Mouse (Mus musculus) bone marrow macrophage, adult 2 months (primary cell): ENCODE results near the gene Tmem167b. TPM values are rescaled to one million over a fixed set of nuclear protein-coding genes. Genes with fewer than 3 reads are reported as not detected.

Experiments
- H3K27ac ChIP-seq: 2 replicates; pipeline ENCODE4 v1.5.1; 2012; ENCODE audit warnings: low read depth, low read length; ENCODE audit not compliant: insufficient read depth
- H3K4me1 ChIP-seq: 2 replicates; pipeline ENCODE4 v1.6.1; 2012; ENCODE audit warnings: low read length; ENCODE audit not compliant: control insufficient read depth, insufficient read depth
- H3K4me3 ChIP-seq: 2 replicates; pipeline ENCODE4 v1.5.1; 2012; ENCODE audit warnings: mild to moderate bottlenecking, low read length, moderate library complexity; ENCODE audit not compliant: insufficient read depth
- CTCF ChIP-seq: IDR thresholded peaks from 2 replicates; pipeline ENCODE4 v1.5.1; 2012; ENCODE audit warnings: low read depth, mild to moderate bottlenecking, low read length, moderate library complexity
- POLR2A ChIP-seq: IDR thresholded peaks from 2 replicates; pipeline ENCODE4 v1.6.1; 2012; ENCODE audit warnings: mild to moderate bottlenecking, low read depth, low read length, borderline replicate concordance
- polyA plus RNA-seq: library from polyadenylated mRNA; stranded (reverse); fragments of >200 nt; gene quantifications from 2 replicates; pipeline ENCODE4 v1.2.4, GENCODE M21; 2012; ENCODE audit not compliant: missing spikeins, insufficient read depth, insufficient read length

Tmem167b gene
- polyA plus RNA-seq, 1 experiment = 36.5 TPM

GRCm38 (mm10) chr3:108510716-108511483 is 51.4 kb downstream of the Tmem167b start:
- TF ChIP-seq POLR2A = no peak
- no peak for TF ChIP-seq CTCF
- no peak overlapping the region for H3K4me3 ChIP-seq

GRCm38 (mm10) chr3:108510156-108510555 is 52.1 kb downstream of the Tmem167b start:
- no peak for TF ChIP-seq POLR2A
- H3K4me3 ChIP-seq = no peak overlapping the region
- no peak overlapping the region for H3K27ac ChIP-seq
- H3K4me1 ChIP-seq = no peaks in the 10 kb centered on the region

More at GRCm38 (mm10) chr3:108510716-108511483, 51.4 kb downstream of the Tmem167b start:
- Histone ChIP-seq H3K27ac (no peak overlapping the region), H3K4me1 (no peaks in the 10 kb centered on the region)

- TF ChIP-seq CTCF (no peak), POLR2A (no peak)
- no peak overlapping the region for H3K27ac ChIP-seq
Observed at GRCm38 (mm10) chr3:108508745-108509474, 53.4 kb downstream of the Tmem167b start.

More at GRCm38 (mm10) chr3:108508745-108509474, 53.4 kb downstream of the Tmem167b start:
- no peaks in the 10 kb centered on the region for H3K4me1 ChIP-seq
- H3K4me3 ChIP-seq = no peak overlapping the region

Other genes starting within 250 kb of the Tmem167b start
- not detected in 2 replicates for gene Mybphl, start 197.6 kb downstream of the Tmem167b start, polyA plus RNA-seq
- gene Psrc1, start 178.6 kb downstream of the Tmem167b start, polyA plus RNA-seq = 15.3 and 26.1 TPM in 2 replicates
- gene Celsr2, start 146.9 kb downstream of the Tmem167b start, polyA plus RNA-seq = 1.3 and 1.7 TPM in 2 replicates
- gene Sars, start 117.3 kb downstream of the Tmem167b start, polyA plus RNA-seq = 78.0 and 83.3 TPM in 2 replicates
- not detected in 2 replicates for gene 1700013F07Rik, start 28.3 kb downstream of the Tmem167b start, polyA plus RNA-seq
- not detected in 2 replicates for gene 5330417C22Rik, start 25.9 kb downstream of the Tmem167b start, polyA plus RNA-seq
- 25.4 and 27.4 TPM in 2 replicates for gene Taf13, start 9.2 kb upstream of the Tmem167b start, polyA plus RNA-seq
- 7.2 and 10.1 TPM in 2 replicates for gene Wdr47, start 28.8 kb upstream of the Tmem167b start, polyA plus RNA-seq
- 43.2 and 45.7 TPM in 2 replicates for gene Clcc1, start 91.4 kb upstream of the Tmem167b start, polyA plus RNA-seq
- gene Gpsm2, start 159.8 kb upstream of the Tmem167b start, polyA plus RNA-seq = 12.8 and 14.4 TPM in 2 replicates
- gene Aknad1, start 177.2 kb upstream of the Tmem167b start, polyA plus RNA-seq = not detected in 2 replicates